Mouse (Mus musculus): ENCODE measurements around the gene Hnrnpul2.
A peak's percentile ranks its signal among the peaks of the same experiment; 100 is the strongest.
"Not testable (repeated sequence)": the region's sequence is repeated elsewhere in the genome, so short reads cannot be mapped to it uniquely, and the experiment has no call there.

Gene Hnrnpul2

GRCm38 (mm10) chr19:8817001-8817400, 2.8 kb upstream of the Hnrnpul2 start:
- no peak for ATAC-seq (ENCODE audit: insufficient number of reproducible peaks, low FRiP score, low TSS enrichment)

- ATAC-seq (ENCODE audit: insufficient number of reproducible peaks, low FRiP score, low TSS enrichment), result no peak
Observed at GRCm38 (mm10) chr19:8818301-8818798, 1.5 kb upstream of the Hnrnpul2 start.

GRCm38 (mm10) chr19:8818801-8819595, 812 bp upstream of the Hnrnpul2 start, which contains the start of gene Ttc9c:
Gene Ttc9c, minus strand, starts transcription at chr19:8819333.
- peak; percentile 86 for ATAC-seq (ENCODE audit: insufficient number of reproducible peaks, low FRiP score, low TSS enrichment)

GRCm38 (mm10) chr19:8820424-8820956, 680 bp downstream of the Hnrnpul2 start:
- ATAC-seq (ENCODE audit: insufficient number of reproducible peaks, low FRiP score, low TSS enrichment), result peak; percentile 19; the same call in 1 of the 2 replicates

GRCm38 (mm10) chr19:8821146-8821545, 1.3 kb downstream of the Hnrnpul2 start:
- ATAC-seq (ENCODE audit: insufficient number of reproducible peaks, low FRiP score, low TSS enrichment), result no peak

GRCm38 (mm10) chr19:8822696-8823095, 2.9 kb downstream of the Hnrnpul2 start:
- ATAC-seq (ENCODE audit: insufficient number of reproducible peaks, low FRiP score, low TSS enrichment), result no peak

- ATAC-seq (ENCODE audit: insufficient number of reproducible peaks, low FRiP score, low TSS enrichment), result no peak
Observed at GRCm38 (mm10) chr19:8829660-8830059, 9.8 kb downstream of the Hnrnpul2 start, which contains the start of gene AC129217.1. Gene AC129217.1, plus strand, starts transcription at chr19:8829773.

- ATAC-seq (ENCODE audit: insufficient number of reproducible peaks, low FRiP score, low TSS enrichment), result no peak
Observed at GRCm38 (mm10) chr19:8830664-8831063, 10.9 kb downstream of the Hnrnpul2 start.

GRCm38 (mm10) chr19:8831262-8831661, 11.5 kb downstream of the Hnrnpul2 start:
- no peak for ATAC-seq (ENCODE audit: insufficient number of reproducible peaks, low FRiP score, low TSS enrichment)

- no peak for ATAC-seq (ENCODE audit: insufficient number of reproducible peaks, low FRiP score, low TSS enrichment)
Observed at GRCm38 (mm10) chr19:8832971-8833370, 13.2 kb downstream of the Hnrnpul2 start.

GRCm38 (mm10) chr19:8836327-8836726, 16.5 kb downstream of the Hnrnpul2 start:
- not testable (repeated sequence) for ATAC-seq (ENCODE audit: insufficient number of reproducible peaks, low FRiP score, low TSS enrichment)

GRCm38 (mm10) chr19:8837251-8837791, 17.5 kb downstream of the Hnrnpul2 start, which contains the start of gene Bscl2:
Gene Bscl2, plus strand, starts transcription at chr19:8837467.
- ATAC-seq (ENCODE audit: insufficient number of reproducible peaks, low FRiP score, low TSS enrichment), result peak; percentile 60

GRCm38 (mm10) chr19:8838041-8838730, 18.4 kb downstream of the Hnrnpul2 start:
- no peak for ATAC-seq (ENCODE audit: insufficient number of reproducible peaks, low FRiP score, low TSS enrichment)

GRCm38 (mm10) chr19:8839103-8839907, 19.5 kb downstream of the Hnrnpul2 start, which contains the start of gene Gng3:
Gene Gng3, minus strand, starts transcription at chr19:8839194.
- peak; percentile 80 for ATAC-seq (ENCODE audit: insufficient number of reproducible peaks, low FRiP score, low TSS enrichment)

- ATAC-seq (ENCODE audit: insufficient number of reproducible peaks, low FRiP score, low TSS enrichment), result peak; percentile 71
Observed at GRCm38 (mm10) chr19:8839908-8840791, 20.3 kb downstream of the Hnrnpul2 start.

GRCm38 (mm10) chr19:8841012-8841411, 21.2 kb downstream of the Hnrnpul2 start:
- ATAC-seq (ENCODE audit: insufficient number of reproducible peaks, low FRiP score, low TSS enrichment), result no peak

GRCm38 (mm10) chr19:8842961-8843360, 23.2 kb downstream of the Hnrnpul2 start:
- no peak for ATAC-seq (ENCODE audit: insufficient number of reproducible peaks, low FRiP score, low TSS enrichment)

- ATAC-seq (ENCODE audit: insufficient number of reproducible peaks, low FRiP score, low TSS enrichment), result no peak
Observed at GRCm38 (mm10) chr19:8844371-8845129, 24.7 kb downstream of the Hnrnpul2 start.

Data from cerebellum, adult (tissue).